Mouse (Mus musculus): ENCODE measurements around the gene Foxred2. TPM values are rescaled to one million over a fixed set of nuclear protein-coding genes. Genes with fewer than 3 reads are reported as not detected.

Gene Foxred2
- polyA plus RNA-seq, 1 experiment from 2014 or later = 7.7 TPM

DNA sequence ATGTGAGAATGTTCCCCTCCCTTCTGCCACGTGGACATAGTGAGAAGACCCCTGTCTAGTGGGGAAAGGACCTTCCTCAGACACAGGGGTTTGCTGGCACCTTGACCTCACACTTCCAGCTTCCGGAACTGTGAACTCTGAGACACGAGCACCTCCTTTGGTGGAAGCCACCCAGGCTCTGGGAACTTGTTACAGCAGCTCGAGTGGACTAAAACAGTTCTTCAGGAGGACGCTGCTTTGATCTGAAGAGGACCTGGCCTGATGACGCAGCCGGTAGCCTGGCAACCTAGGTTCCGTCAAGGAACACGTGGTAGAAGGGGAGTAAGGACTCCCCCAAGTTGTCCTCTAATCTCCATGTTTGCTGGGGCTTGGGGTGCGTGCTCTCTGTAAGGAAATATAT lies 64.1 kb downstream of the Foxred2 start:
- no peak for ATAC-seq (ENCODE audit: insufficient number of reproducible peaks, insufficient read depth, low FRiP score, low TSS enrichment, low read depth)
- no peak overlapping the region for H3K4me2 ChIP-seq
- H3K27ac ChIP-seq = no peak overlapping the region
- no peak overlapping the region for H3K9ac ChIP-seq
- H3K4me3 ChIP-seq = no peak overlapping the region
- no peaks in the 10 kb centered on the region for H3K36me3 ChIP-seq
- no peaks in the 10 kb centered on the region for H3K27me3 ChIP-seq
- H3K9me3 ChIP-seq = no peaks in the 10 kb centered on the region
- peaks cover 6% of the 10 kb centered on the region; the same call in 1 of the 2 replicates for H3K4me1 ChIP-seq
- WGBS = 83% methylated on average over 10 of the region's 10 CpGs

DNA sequence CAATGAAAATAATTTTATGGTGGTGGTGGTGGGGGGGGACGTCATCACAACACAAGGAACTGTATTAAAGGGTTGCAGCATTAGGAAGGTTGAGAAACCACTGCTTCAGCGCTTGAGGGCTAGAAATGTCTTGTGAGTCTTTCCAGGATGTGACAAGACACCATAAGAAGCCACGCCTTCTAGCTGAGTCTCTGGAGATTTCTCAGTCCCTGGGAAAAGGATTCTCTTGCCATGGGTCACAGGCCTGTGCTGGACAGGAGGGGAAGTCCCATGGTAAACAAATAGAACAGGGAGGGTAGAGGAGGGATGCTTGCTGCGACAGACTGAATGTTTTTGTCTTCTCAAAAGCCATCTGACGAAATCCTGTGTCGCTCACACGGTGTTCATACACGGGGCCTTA lies 64.8 kb downstream of the Foxred2 start:
- no peak for ATAC-seq (ENCODE audit: insufficient number of reproducible peaks, insufficient read depth, low FRiP score, low TSS enrichment, low read depth)
- no peaks in the 10 kb centered on the region for H3K27me3 ChIP-seq
- WGBS = 79% methylated on average over 8 of the region's 8 CpGs
- no peak overlapping the region for H3K4me2 ChIP-seq
- H3K4me1 ChIP-seq = peaks cover 6% of the 10 kb centered on the region; the same call in 1 of the 2 replicates
- H3K27ac ChIP-seq = no peak overlapping the region
- H3K9me3 ChIP-seq = no peaks in the 10 kb centered on the region
- H3K9ac ChIP-seq = no peak overlapping the region
- H3K36me3 ChIP-seq = no peaks in the 10 kb centered on the region
- H3K4me3 ChIP-seq = no peak overlapping the region

Other genes starting within 250 kb of the Foxred2 start
- not detected in 2 replicates for gene Apol9b, start 227.7 kb downstream of the Foxred2 start, polyA plus RNA-seq (2015; fragmentation: Nextera tagmentation; extraction: Ambion mirVana)
- gene Apol8, start 199.7 kb downstream of the Foxred2 start, polyA plus RNA-seq (2015; fragmentation: Nextera tagmentation; extraction: Ambion mirVana) = 0.22 and 0.32 TPM in 2 replicates
- gene Myh9, start 114.5 kb downstream of the Foxred2 start, polyA plus RNA-seq (2015; fragmentation: Nextera tagmentation; extraction: Ambion mirVana) = 36.2 and 41.0 TPM in 2 replicates
- 236 and 244 TPM in 2 replicates for gene Txn2, start 27.7 kb downstream of the Foxred2 start, polyA plus RNA-seq (2015; fragmentation: Nextera tagmentation; extraction: Ambion mirVana)
- 196 and 204 TPM in 2 replicates for gene Eif3d, start 14.1 kb upstream of the Foxred2 start, polyA plus RNA-seq (2015; fragmentation: Nextera tagmentation; extraction: Ambion mirVana)
- gene Cacng2, start 163.3 kb upstream of the Foxred2 start, polyA plus RNA-seq (2015; fragmentation: Nextera tagmentation; extraction: Ambion mirVana) = 0.04 and 0.14 TPM in 2 replicates
- 83.5 and 94.3 TPM in 2 replicates for gene Ift27, start 217.4 kb upstream of the Foxred2 start, polyA plus RNA-seq (2015; fragmentation: Nextera tagmentation; extraction: Ambion mirVana)
- gene Pvalb, start 249.7 kb upstream of the Foxred2 start, polyA plus RNA-seq (2015; fragmentation: Nextera tagmentation; extraction: Ambion mirVana) = not detected in 2 replicates

Measured in embryonic facial prominence, embryonic 13.5 days (tissue).